Mouse (Mus musculus) left cerebral cortex, postnatal 4 days (tissue): ENCODE data around the gene Olfr314. TPM values are rescaled to one million over a fixed set of nuclear protein-coding genes. Genes with fewer than 3 reads are reported as not detected.
"Not testable (repeated sequence)": the region's sequence is repeated elsewhere in the genome, so short reads cannot be mapped to it uniquely, and the experiment has no call there.

Experiments
- DNase-seq: peaks from one replicate; pipeline ENCODE4 v3.0.0-alpha.2; 2022
- intact Hi-C: fragments of 180-260 bp; cut with DNase I; formaldehyde crosslinking; loops from one replicate; pipeline ENCODE4 v1.15.1; 2025
- total RNA-seq, 2 experiments: library from RNA; stranded (reverse); gene quantifications; 2 replicates each; pipeline ENCODE4 v1.2.3; 2021

The Olfr314 gene
- total RNA-seq, 2 experiments from 2014 or later: not detected

DNA sequence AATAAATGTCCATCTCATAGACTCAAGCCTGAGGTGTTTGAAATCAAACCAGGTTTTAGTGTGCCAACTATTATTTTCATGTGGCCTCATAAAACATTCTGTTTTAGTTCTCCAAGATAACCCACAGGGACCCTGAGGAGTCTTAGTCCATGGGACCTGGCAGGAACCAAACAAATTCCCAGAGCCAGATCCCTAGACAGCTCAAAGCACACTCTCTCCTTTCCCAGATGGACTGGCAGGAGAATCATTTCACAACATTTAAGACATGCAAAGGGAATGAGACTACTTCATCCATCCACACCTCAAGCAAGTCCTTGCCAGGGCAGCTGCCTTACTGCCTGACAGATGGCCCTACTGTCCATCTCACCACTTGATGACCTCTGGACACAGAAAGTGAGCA is 46.2 kb downstream of the Olfr314 start, which contains the start of gene Olfr312:
Olfr312 (plus strand) TSS at position 301 of the 400 bp plus-strand sequence.
- DNase-seq, intact Hi-C loops: not testable (repeated sequence)

- intact Hi-C loops: no loop called here
- no peak for DNase-seq
Measured at GRCm38 (mm10) chr11:58829764-58830163, 47.0 kb downstream of the Olfr314 start.

- DNase-seq: not testable (repeated sequence)
Measured at GRCm38 (mm10) chr11:58832541-58832940, 49.8 kb downstream of the Olfr314 start.

More at GRCm38 (mm10) chr11:58832541-58832940, 49.8 kb downstream of the Olfr314 start:
- intact Hi-C loops: not testable (repeated sequence)

Other genes with a start within 250 kb of the Olfr314 start
- gene Olfr330, start 248.1 kb upstream of the Olfr314 start, total RNA-seq: not detected
- not detected for gene Olfr329-ps, start 236.5 kb upstream of the Olfr314 start, total RNA-seq
- under 1 TPM; 0.12 to 0.34 TPM for gene Olfr328, start 227.3 kb upstream of the Olfr314 start, total RNA-seq
- gene Olfr224, start 212.4 kb upstream of the Olfr314 start, total RNA-seq: not detected
- not detected for gene Olfr325, start 205.2 kb upstream of the Olfr314 start, total RNA-seq
- gene Olfr324, start 187.8 kb upstream of the Olfr314 start, total RNA-seq: not detected
- not detected for gene 2210407C18Rik, start 166.9 kb upstream of the Olfr314 start, total RNA-seq
- gene Olfr323, start 152.5 kb upstream of the Olfr314 start, total RNA-seq: not detected
- under 1 TPM in 1 of 2 experiments, not detected in 1; 0.26 TPM for gene Trim58, start 142.5 kb upstream of the Olfr314 start, total RNA-seq
- not detected for gene Olfr322, start 124.2 kb upstream of the Olfr314 start, total RNA-seq
- not detected for gene Olfr320, start 101.9 kb upstream of the Olfr314 start, total RNA-seq
- gene Olfr319, start 83.8 kb upstream of the Olfr314 start, total RNA-seq: not detected
- not detected for gene Olfr318, start 58.9 kb upstream of the Olfr314 start, total RNA-seq
- under 1 TPM in 1 of 2 experiments, not detected in 1; 0.30 TPM for gene Olfr317, start 43.7 kb upstream of the Olfr314 start, total RNA-seq
- not detected for gene Olfr316, start 30.2 kb upstream of the Olfr314 start, total RNA-seq
- gene Olfr315, start 9.8 kb upstream of the Olfr314 start, total RNA-seq: not detected
- 1 to 10 TPM; 1.6 to 1.8 TPM for gene Fam183b, start 19.0 kb downstream of the Olfr314 start, total RNA-seq
- gene Olfr313, start 32.0 kb downstream of the Olfr314 start, total RNA-seq: not detected
- gene Olfr312, start 46.3 kb downstream of the Olfr314 start, total RNA-seq: not detected
- gene Olfr311, start 56.3 kb downstream of the Olfr314 start, total RNA-seq: not detected
- 10 to 100 TPM; 18.4 TPM for gene Gm12258, start 64.2 kb downstream of the Olfr314 start, total RNA-seq
- 10 to 100 TPM; 14.5 to 14.6 TPM for gene 2810021J22Rik, start 84.3 kb downstream of the Olfr314 start, total RNA-seq
- gene Zfp39, start 121.3 kb downstream of the Olfr314 start, total RNA-seq: 10 to 100 TPM; 11.9 to 12.4 TPM
- under 1 TPM; 0.20 to 0.40 TPM for gene Btnl10, start 135.0 kb downstream of the Olfr314 start, total RNA-seq
- gene Rnf187, start 156.0 kb downstream of the Olfr314 start, total RNA-seq: 100 to 1,000 TPM; 386 to 426 TPM
- gene Hist3h2ba, start 166.0 kb downstream of the Olfr314 start, total RNA-seq: 100 to 1,000 TPM; 299 to 314 TPM
- gene Hist3h2a, start 171.7 kb downstream of the Olfr314 start, total RNA-seq: 100 to 1,000 TPM in 1 of 2 experiments, 10 to 100 TPM in 1; 95.0 to 101 TPM
- 1 to 10 TPM; 1.8 to 2.0 TPM for gene Trim17, start 171.7 kb downstream of the Olfr314 start, total RNA-seq
- 10 to 100 TPM; 26.0 to 27.0 TPM for gene Trim11, start 195.1 kb downstream of the Olfr314 start, total RNA-seq